Mouse (Mus musculus) adrenal gland, adult 10 weeks (tissue): ENCODE measurements around the gene Fer1l4. TPM values are rescaled to one million over a fixed set of nuclear protein-coding genes. Genes with fewer than 3 reads are reported as not detected.

Experiments used
- polyA plus RNA-seq: library from polyadenylated mRNA; stranded (reverse); fragments of 350-450 nt; fragmentation: Illumina TruSeq; extraction: RNeasy Lipid Tissue Mini Kit (QIAGEN cat#74804); gene quantifications from one replicate; pipeline ENCODE4 v1.2.3, GENCODE M21; 2014; ENCODE audit warnings: low read depth, low replicate concordance

Fer1l4 gene
- not detected for polyA plus RNA-seq

DNA sequence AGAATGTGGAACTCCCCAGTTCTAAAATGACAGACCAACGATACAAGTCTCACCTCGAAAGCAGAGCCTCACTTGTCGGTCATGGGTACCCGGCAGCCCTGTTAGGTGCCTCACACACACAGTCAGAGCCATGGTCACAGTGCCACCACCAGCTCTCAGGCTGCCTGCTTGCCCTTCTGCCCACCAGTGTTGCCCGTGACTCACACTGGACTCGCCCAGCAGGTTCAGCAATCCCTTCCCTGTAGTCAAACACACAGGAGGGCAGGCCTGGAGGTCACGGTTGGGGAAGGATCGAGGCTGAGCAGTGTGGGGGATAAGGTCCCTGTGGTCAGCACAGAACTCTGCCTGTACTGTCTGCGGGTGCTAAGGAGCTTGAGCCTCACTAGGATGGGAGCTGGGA lies at the start of gene Fer1l4:
Fer1l4 (minus strand) TSS at position 132 of the 400 bp plus-strand sequence.

DNA sequence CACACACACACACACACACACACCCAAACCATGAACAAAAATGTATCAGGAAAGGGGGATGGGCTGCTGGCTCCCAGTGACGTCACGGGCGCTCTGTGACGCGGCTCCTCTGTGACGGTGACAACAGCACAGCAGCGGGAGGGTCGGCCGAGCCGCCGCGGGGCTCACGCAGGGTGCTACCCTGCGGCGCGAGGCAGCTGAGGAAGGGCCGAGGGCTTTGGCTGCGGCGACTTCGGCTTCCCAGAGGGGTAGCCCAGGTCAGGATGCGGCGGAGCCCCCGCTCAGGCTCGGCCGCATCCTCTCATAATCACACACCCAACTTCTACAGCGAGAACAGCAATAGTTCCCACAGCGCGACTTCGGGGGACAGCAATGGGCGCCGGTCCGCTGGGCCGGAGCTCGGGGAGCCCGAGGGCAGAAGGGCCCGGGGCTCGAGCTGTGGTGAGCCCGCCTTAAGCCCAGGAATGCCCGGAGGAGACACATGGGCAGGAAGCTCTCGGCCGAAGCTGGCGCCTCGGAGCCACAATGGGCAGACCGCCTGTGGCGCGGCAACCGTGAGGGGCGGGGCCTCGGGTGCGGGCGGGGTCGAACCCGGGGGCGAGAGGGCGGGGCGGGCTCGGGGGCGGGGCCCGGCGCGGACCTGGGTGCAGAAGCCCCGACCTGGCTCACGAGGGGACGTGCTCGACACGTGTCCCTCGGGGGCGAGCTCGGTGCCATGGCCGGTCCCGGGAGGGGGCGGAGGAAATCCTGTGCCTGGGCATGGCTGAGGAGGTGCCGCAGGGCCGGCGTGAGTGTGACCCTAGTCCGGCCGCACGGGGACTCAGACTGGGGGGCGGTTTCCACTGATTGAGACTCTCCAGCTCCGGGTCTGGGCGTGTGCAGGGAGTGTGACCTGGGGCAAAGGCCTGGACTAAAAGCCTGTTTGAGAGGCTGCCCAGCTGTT lies 12.6 kb upstream of the Fer1l4 start, which contains the start of gene Spag4:
Spag4 (plus strand) TSS at position 77 of the 943 bp plus-strand sequence.

DNA sequence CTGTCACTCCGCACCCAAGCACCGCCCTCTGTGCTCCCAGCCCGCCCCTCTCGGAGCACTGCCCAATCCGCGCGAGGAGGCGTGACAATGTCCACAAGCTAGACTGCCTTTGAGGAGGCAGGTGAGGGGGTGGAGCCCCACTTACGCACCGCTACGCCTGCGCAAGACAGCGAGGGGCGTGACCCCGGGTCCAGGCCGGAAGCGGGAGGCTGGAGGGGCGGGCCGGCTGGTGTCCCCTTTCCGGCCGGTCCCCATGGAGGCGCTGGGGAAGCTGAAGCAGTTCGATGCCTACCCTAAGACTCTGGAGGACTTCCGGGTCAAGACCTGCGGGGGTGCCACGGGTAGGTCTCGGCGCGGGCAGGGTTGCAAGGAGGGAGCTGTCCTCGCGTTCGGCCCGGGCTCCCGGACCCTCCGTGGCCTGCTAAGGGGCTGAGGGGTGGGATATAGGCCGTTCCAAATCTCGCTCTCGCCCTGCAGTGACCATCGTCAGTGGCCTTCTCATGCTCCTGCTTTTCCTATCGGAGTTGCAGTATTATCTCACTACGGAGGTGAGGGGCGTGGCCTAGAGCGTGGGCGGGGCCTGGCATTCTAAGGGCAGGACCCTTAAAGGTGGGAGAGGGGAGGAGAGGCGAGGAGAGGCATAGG lies 44.7 kb downstream of the Fer1l4 start, which contains the start of the genes 6430550D23Rik and Ergic3:
6430550D23Rik (minus strand) TSS at position 90 of the 645 bp plus-strand sequence.
Ergic3 (plus strand) TSS at position 158 of the 645 bp plus-strand sequence.

Other genes starting within 250 kb of the Fer1l4 start
- gene BC029722, start 233.5 kb downstream of the Fer1l4 start, polyA plus RNA-seq, result 203 TPM
- 17.1 TPM for gene Eif6, start 226.0 kb downstream of the Fer1l4 start, polyA plus RNA-seq
- 0.17 TPM for gene Fam83c, start 218.1 kb downstream of the Fer1l4 start, polyA plus RNA-seq
- 74.9 TPM for gene Uqcc1, start 122.6 kb downstream of the Fer1l4 start, polyA plus RNA-seq
- not detected for gene Gm15557, start 112.2 kb downstream of the Fer1l4 start, polyA plus RNA-seq
- not detected for gene Gdf5, start 107.6 kb downstream of the Fer1l4 start, polyA plus RNA-seq
- 1.1 TPM for gene Cep250, start 96.5 kb downstream of the Fer1l4 start, polyA plus RNA-seq
- gene 6430550D23Rik, start 45.0 kb downstream of the Fer1l4 start, polyA plus RNA-seq, result 0.64 TPM
- gene Ergic3, start 44.9 kb downstream of the Fer1l4 start, polyA plus RNA-seq, result 23.6 TPM
- gene Spag4, start 12.2 kb upstream of the Fer1l4 start, polyA plus RNA-seq, result 0.12 TPM
- gene Cpne1, start 59.0 kb upstream of the Fer1l4 start, polyA plus RNA-seq, result 68.5 TPM
- 20.1 TPM for gene Rbm12, start 59.0 kb upstream of the Fer1l4 start, polyA plus RNA-seq
- gene Gm28036, start 74.1 kb upstream of the Fer1l4 start, polyA plus RNA-seq, result 14.5 TPM
- gene Romo1, start 91.1 kb upstream of the Fer1l4 start, polyA plus RNA-seq, result 9.9 TPM
- 130 TPM for gene Nfs1, start 91.2 kb upstream of the Fer1l4 start, polyA plus RNA-seq
- 715 TPM for gene Rbm39, start 127.3 kb upstream of the Fer1l4 start, polyA plus RNA-seq
- 50.4 TPM for gene Phf20, start 143.5 kb upstream of the Fer1l4 start, polyA plus RNA-seq